Mouse (Mus musculus) kidney, postnatal 36 days (tissue): ENCODE measurements at regions not wholly inside any gene's neighbourhood (a gene's known extent, or its start where the extent isn't known, plus 50 kb on each side); places are given as distances from the start of the nearest gene placed in this dataset.

ENCODE experiments used
- DNase-seq, 2 experiments: peaks; one replicate each; pipeline ENCODE4 v3.0.0; 2021 to 2022; ENCODE audit warnings: mixed read lengths in 2 of 2

- no peak for DNase-seq
These were observed 391.1 kb upstream of the Mef2c start for GRCm38 (mm10) chr13:83112741-83113140.

DNA sequence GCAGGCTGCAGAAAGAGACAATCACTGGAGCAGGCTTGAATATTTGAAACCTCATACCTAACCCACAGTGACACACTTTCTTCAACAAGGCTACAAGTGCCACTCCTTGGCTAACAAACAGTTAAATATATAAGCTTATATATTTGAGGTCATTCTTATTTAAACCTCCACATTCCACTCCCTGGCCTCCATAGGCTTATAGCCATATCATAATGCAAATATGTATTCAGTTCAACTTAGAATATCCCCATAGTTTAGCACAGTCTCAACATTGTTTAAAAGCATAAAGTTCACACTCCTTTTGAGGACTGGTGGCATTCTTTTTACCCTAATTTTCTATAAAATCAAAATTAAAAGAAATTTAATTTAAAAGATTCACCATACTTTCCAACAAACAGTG, 390.0 kb upstream of the Mef2c start:
- DNase-seq = no peak

DNA sequence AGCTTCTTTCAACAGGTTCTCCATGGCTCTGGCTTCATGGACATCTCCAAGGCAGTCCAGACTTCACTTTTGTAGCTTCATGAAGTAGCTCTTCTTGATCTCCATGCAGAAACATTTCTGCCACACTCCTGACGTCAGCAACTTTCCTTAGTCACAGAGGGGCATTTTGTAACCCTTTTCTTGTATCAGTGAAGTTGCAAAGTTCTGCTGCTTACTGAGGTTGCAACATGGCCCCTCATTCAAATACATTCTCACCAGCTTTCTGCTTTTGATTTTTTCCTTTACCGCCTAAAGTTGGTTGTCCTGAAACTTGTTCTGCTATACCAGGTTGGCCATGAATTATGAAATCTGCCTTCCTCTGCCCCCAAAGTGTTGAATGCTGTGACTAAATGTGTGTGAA, 389.4 kb upstream of the Mef2c start:
- DNase-seq = no peak

DNA sequence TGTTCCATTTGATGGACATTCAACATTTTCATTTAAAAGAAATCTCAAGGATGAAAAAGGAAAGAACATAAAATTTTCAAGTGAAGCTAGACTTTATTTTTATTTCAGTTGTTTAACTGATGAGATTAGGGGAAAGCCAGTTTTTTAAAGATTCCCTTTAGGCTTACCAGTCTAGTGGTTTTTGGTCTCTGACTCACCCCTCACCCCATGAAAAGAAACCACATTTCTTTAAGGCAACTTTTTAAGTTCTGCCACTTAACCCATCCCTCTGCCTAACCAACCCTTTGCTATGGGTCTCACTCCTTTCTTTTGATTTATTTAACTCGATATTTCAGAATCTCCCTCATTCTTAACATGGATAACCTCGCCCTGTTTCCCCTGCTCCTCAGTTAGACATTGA, 388.1 kb upstream of the Mef2c start:
- DNase-seq = no peak

DNA sequence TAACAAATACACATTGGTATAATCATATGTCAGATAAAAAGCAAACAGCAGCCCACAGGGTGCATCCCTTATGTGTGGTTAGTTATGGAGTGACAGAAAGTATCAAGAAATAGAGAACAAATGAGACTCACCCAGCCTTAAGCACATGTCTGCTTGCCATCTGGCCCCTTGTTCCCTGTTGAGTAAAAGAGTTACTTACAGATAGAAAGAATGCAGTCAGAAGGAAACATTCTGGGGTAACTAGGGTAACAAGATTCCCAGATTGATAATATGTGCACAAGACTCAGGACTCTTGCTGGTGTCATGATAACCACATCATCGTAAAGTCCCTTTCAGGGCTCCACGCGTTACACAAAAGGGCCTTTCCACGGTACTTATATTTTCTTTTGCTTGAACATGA, 383.5 kb upstream of the Mef2c start:
- DNase-seq = no peak

- DNase-seq = no peak
These were observed 380.2 kb upstream of the Mef2c start for GRCm38 (mm10) chr13:83123596-83123995.

DNA sequence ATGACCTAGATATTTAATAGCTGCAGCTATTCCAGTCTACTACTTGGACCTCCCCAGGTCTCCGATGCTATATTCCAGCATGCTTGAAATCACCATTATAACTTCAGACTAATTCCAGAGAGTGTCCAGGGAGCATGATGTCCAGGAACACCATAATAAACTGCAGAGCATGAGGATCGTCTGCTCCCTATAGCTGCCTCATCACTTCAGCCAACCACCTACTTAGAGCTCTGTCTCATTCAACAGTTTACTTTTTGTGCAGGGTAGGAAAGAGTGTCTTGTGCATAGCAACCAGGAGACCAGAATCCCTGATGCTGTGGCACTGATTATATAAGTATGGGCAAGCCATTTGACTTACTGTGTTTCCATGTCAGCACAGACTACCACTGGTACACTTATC, 379.2 kb upstream of the Mef2c start:
- DNase-seq = no peak

GRCm38 (mm10) chr13:83126438-83126837, 377.4 kb upstream of the Mef2c start:
- no peak for DNase-seq

DNA sequence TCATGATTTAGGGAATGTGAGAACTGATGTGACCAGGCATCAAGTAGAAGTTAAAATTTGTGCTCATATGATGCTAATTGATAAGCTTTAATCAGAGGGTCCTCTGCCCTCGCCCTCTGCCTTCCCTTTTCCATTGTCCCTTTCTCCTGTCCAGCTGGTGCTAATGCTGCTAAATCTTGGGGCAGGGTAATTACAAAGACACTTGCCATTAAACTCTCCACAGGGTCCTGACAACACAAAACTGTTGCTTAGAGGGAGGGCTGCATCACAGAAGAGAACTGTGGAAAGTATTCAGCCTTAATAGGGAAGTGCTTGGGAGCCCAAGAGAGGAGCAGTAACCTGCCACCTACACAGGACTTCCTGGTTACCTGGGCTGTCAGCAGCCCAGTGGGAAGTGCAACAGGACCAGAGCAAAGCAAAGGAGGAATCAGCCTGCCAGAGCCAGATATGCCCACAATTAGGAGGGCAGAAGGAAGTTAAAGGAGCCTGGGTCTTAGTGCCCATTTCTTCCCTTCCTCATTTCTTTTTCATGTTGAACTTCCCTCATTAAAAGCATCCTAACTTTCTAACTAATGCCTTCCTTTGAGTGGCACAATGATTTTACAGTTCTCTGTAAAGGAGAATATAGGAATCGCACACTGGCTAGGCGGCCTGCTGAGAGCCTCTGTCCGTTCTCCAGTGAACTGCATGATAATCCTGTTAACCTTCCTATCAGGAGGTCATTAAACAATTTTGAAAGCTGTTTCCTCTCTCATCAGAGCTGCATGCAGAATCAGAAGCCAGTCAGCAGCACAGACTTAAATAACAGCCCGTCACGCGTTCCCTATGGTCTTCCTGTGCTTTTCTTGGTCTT, 372.5 kb upstream of the Mef2c start:
- no peak for DNase-seq

DNA sequence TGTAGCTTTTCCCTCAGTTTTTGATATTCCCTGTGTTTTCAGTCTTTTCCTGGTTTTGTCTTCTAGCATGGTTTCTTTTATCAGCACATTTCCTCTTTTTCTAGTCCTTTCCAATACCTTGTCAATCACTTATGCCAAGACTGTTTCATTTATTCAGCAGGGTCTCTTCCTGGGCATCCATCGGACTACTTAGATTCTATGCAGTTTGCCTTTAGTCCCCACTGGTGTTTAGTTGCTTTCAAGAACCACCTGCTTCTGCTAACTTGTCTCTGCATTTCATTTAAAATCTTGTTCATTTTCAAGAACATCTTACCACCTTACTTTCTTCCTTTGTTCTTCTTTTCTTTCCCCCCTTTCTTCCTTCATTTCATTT, 371.9 kb upstream of the Mef2c start:
- no peak for DNase-seq

DNA sequence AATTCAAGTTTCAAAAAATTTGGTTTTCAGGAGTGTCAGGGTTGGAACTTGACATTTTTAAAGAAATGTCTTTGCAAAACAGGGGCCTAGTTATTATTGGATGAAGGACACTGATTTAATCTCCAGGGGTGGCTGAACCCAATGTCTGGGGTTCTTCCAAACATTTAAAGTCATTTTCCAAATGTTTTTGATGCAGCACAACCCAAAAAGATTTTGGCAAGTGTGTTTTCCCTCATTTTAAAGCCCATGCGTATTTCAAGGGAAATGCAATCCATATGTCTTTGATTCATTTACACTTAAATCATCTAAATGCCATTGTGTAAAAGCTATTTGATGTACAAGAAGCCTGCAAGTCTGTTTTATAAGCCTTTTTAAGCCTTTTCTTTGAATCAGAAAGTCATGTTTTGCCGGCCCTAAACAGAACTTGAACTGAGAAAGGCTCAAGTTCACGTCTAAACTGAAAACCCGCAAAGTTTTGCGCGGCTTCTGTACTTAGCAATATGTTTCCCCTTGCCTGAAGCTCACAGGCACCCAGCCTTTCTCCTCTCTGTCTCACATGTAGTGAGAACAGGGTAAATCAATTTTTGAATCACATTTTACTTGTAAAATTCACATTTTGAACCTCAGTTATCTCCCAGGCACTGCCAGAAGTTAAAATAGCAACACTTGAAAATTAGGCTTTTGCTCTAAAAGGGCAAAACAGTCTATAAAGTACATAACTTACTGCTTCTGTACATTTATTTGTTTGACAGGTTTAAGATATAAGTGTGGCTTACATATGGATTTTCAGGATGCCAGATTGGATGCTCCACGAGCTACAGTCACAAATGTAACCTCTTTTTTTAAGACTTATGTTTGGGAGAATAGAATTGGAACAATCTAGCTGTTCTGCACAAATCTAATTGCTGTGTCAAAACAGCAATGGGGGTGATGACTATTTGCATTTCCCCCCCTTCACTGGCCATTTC, 370.9 kb upstream of the Mef2c start:
- DNase-seq = no peak

DNA sequence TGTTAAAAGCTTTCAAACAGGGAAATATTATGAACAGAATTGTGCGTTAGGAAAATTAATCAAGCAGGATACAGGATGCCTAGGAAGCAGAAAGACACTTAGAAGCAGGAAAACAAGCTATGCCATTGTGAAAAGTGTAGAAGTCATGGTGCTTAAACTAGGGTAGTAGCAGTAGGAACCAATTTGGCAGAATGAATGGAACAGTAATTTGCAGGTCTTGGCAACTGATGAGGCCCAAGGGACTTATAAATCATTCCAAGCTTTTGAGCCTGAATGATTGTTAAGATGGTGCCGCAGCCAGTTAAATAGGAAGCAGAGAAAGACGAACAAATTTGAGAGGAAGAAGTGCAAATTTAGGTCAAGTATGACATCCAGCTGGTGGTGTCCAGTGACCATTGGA, 360.5 kb upstream of the Mef2c start:
- DNase-seq = no peak

GRCm38 (mm10) chr13:83154626-83155124, 349.2 kb upstream of the Mef2c start:
- DNase-seq = no peak

DNA sequence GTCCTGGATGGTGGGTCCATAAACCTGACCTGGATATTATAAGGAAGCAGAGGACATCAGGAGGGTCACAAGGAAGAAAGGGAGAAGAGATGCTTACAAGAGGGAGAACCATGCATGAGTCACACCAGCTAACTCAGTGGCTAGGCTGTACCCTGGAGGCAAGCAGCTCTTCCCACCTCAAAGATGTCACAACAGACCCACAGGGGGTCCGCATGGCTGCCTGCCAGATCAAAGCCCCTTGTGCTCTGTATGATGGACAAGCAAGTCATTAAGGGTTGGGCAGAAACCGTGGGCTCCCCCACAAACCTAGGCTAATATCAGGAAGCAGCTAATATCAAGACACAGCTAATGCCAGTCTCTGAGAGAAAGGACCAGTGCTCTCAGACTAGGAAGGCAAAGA, 343.9 kb upstream of the Mef2c start:
- DNase-seq = no peak

DNA sequence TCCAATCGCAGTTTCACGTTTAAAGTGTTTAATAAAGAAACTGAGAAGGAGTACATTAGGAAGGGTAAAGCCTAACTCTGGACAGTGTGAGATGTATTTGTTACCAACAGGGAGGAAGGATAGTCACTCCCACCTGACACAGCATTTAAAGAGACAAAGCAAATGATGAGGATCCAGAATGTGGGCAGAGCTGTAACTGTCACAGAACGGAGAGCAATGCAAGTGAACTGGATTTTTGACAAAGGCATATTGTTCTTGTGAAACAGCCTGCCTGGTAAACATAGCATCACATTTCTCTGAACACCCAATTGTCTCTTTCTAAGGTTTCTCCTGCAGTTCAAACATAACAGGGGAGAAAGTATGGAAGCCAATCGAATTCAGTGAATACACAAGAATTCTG, 341.1 kb upstream of the Mef2c start:
- no peak for DNase-seq

- no peak for DNase-seq
These were observed 328.7 kb upstream of the Mef2c start for GRCm38 (mm10) chr13:83175086-83175485.

- no peak for DNase-seq
These were observed 301.7 kb upstream of the Mef2c start for GRCm38 (mm10) chr13:83201931-83202671.

DNA sequence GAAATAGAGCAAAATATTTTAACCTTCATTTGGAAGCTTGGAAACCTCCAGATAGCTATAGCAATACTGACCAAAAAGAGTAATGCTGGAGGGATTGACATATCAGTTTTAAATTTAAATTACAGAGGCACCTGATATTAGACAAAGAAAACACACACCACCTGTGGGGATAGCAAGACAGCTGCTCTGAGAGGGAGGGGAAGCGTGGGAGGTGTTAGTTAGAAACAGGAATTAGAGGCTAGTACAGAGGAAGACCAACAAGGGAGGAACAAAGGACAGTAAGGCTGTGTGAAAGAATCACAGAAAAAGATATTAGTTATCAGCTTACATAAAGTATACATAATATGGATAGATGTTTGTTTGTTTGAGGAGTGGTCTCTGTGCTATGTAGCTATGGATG, 297.2 kb upstream of the Mef2c start:
- DNase-seq = no peak

GRCm38 (mm10) chr13:83207513-83207912, 296.3 kb upstream of the Mef2c start:
- no peak for DNase-seq

GRCm38 (mm10) chr13:83208111-83208510, 295.7 kb upstream of the Mef2c start:
- DNase-seq = no peak

DNA sequence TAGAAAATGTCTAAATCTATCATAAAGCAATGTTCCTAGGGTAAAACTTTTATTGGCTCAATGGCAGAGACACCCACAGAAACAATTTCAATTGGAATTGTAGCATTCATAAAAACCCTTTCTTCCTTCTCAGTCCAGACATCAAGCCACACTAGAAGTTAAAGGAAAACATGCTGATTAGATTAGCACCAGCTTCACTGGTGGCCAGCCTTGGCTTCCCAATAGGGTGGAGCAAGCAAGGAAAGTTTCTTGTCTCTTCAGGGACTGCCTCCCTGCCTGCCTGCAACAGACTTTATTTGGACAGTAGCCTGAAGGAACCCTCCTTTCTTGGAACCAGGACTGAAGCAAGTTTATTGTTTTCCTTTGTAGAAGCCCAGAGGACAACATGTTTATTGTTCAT, 289.0 kb upstream of the Mef2c start:
- no peak for DNase-seq

- DNase-seq = no peak
These were observed 287.4 kb upstream of the Mef2c start for GRCm38 (mm10) chr13:83216454-83216853.

DNA sequence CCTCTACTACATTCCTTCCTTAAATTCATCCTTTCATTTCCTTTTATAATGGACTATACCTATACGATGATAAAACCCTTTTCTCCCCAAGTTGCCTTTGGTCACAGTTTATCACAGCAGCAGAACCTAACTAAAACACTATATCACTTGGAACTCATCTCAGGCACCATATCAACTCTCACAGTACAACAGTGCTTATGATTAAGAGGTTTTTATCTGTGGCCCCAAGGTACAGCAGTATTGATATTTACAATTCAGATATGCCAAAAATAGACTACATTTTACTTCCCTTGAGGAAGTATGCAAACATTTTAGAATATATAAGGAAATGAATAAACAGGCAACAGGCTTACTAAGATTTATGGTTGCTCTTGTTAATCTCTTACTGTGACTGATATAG, 251.4 kb upstream of the Mef2c start:
- no peak for DNase-seq
